Comparison of ENCODE assay signal across 10 mouse cellular contexts in genomic region chr15:82376393-82377138, GRCm38 (mm10). TPM values are rescaled to one million over a fixed set of nuclear protein-coding genes. Genes with fewer than 3 reads are reported as not detected.
DNase-seq lines count a peak whose midpoint lies in the region; ATAC-seq and TF ChIP-seq lines count a peak whose summit lies in the region.
"Had no signal": no experiment of that assay in that cellular context is flagged by ENCODE, and none has a peak within 500 bp of the region (broad histone marks: within the 10 kb centered on the region; RNA-seq: fewer than 3 reads in every experiment).

No protein-coding gene starts in this region.

- intact Hi-C loops in gastrocnemius, adult 2 months (cut with DNase I) = no loop called here

- ATAC-seq in frontal cortex, adult (ENCODE audit: low TSS enrichment) = peak; percentile 59
- ATAC-seq in erythroid progenitor cell, adult 5-6 weeks (replicated peaks; ENCODE audit: low FRiP score, poor library complexity, severe bottlenecking) = no peak

- 45% methylated on average over 17 of the region's 17 CpGs for WGBS in lung, adult 2 months

- no peak for DNase-seq in frontal cortex, postnatal 25 days (ENCODE audit: low spot score in 2 of 2)
- DNase-seq in Muller cell, postnatal 12 days (ENCODE audit: inconsistent ontology term) = peak; percentile 96
- DNase-seq in gastrocnemius, adult 2 months = peak; percentile 75
- peak; percentile 51 to 68 for DNase-seq in kidney, adult 8-10 months
- peak; percentile 46 for DNase-seq in lung, adult 2 months
- no peak for DNase-seq in cerebellum, postnatal 4 days (ENCODE audit: low spot score in 2 of 2)

- peaks cover 15% of the 10 kb centered on the region for H3K4me1 ChIP-seq in lung, adult 2 months (ENCODE audit: control insufficient read depth, insufficient read depth, low read length)

- no peak for TF ChIP-seq CTCF in gastrocnemius, adult 2 months (IDR thresholded peaks at IDR 0.05)
- TF ChIP-seq CTCF in lung, adult 2 months (IDR thresholded peaks at IDR 0.05; ENCODE audit: insufficient read depth, low read length) = no peak

- peak overlapping the region; percentile 96 for H3K27ac ChIP-seq in gastrocnemius, adult 2 months

- TF ChIP-seq POLR2A in lung, adult 2 months (IDR thresholded peaks at IDR 0.05; ENCODE audit: borderline replicate concordance, extremely low read depth, low read depth, low read length) = no peak

- H3K4me3 ChIP-seq in gastrocnemius, adult 2 months = peak overlapping the region; percentile 88
- no peak overlapping the region for H3K4me3 ChIP-seq in lung, adult 2 months (replicated peaks; ENCODE audit: extremely low read depth, low read depth, low read length)

RNA-seq across cellular contexts. Expression of gene Cyp2d22, which starts 3.5 kb away (rescaled TPM):
- total RNA-seq in gastrocnemius, adult 2 months (2021) = 10 to 100 TPM; 13.1 to 16.4 TPM
- polyA plus RNA-seq in lung, adult 2 months (2012; rRNA removed) = 84.6 and 90.2 TPM in 2 replicates
- not detected in 2 replicates for total RNA-seq in erythroid progenitor cell, adult 5-6 weeks (2015; ENCODE audit: low replicate concordance)
- not detected in 2 replicates for total RNA-seq in erythroid progenitor cell, adult 5-6 weeks (2017; ENCODE audit: low replicate concordance)

RNA-seq across cellular contexts. Expression of gene Cyp2d11, which starts 17.3 kb away (rescaled TPM):
- not detected for total RNA-seq in gastrocnemius, adult 2 months (2021)
- not detected in 2 replicates for polyA plus RNA-seq in lung, adult 2 months (2012; rRNA removed)
- total RNA-seq in erythroid progenitor cell, adult 5-6 weeks (2015; ENCODE audit: low replicate concordance) = not detected in 2 replicates
- total RNA-seq in erythroid progenitor cell, adult 5-6 weeks (2017; ENCODE audit: low replicate concordance) = not detected in 2 replicates
- total RNA-seq: CH12.LX; common myeloid progenitor, adult 5-6 weeks had no signal

RNA-seq across cellular contexts. Expression of gene Ndufa6, which starts 22.4 kb away (rescaled TPM):
- 100 to 1,000 TPM; 464 to 595 TPM for total RNA-seq in gastrocnemius, adult 2 months (2021)
- polyA plus RNA-seq in lung, adult 2 months (2012; rRNA removed) = 183 and 193 TPM in 2 replicates
- 91.4 and 203 TPM in 2 replicates for total RNA-seq in erythroid progenitor cell, adult 5-6 weeks (2015; ENCODE audit: low replicate concordance)
- 31.5 and 64.6 TPM in 2 replicates for total RNA-seq in erythroid progenitor cell, adult 5-6 weeks (2017; ENCODE audit: low replicate concordance)

RNA-seq across cellular contexts. Expression of gene Cyp2d10, which starts 30.4 kb away (rescaled TPM):
- not detected for total RNA-seq in gastrocnemius, adult 2 months (2021)
- polyA plus RNA-seq in lung, adult 2 months (2012; rRNA removed) = 0.43 and 0.65 TPM in 2 replicates
- not detected in 2 replicates for total RNA-seq in erythroid progenitor cell, adult 5-6 weeks (2015; ENCODE audit: low replicate concordance)
- not detected in 2 replicates for total RNA-seq in erythroid progenitor cell, adult 5-6 weeks (2017; ENCODE audit: low replicate concordance)
- total RNA-seq: CH12.LX; common myeloid progenitor, adult 5-6 weeks had no signal

RNA-seq across cellular contexts. Expression of gene Smdt1, which starts 37.8 kb away (rescaled TPM):
- total RNA-seq in gastrocnemius, adult 2 months (2021) = 100 to 1,000 TPM; 134 to 141 TPM
- polyA plus RNA-seq in lung, adult 2 months (2012; rRNA removed) = 189 and 202 TPM in 2 replicates
- total RNA-seq in erythroid progenitor cell, adult 5-6 weeks (2015; ENCODE audit: low replicate concordance) = 137 and 202 TPM in 2 replicates
- total RNA-seq in erythroid progenitor cell, adult 5-6 weeks (2017; ENCODE audit: low replicate concordance) = 52.8 and 71.0 TPM in 2 replicates

Comparison
In these comparisons a context has a peak if more than half of its experiments do, and no peak if none do; other contexts are left out.
1. DNase-seq: peak in Muller cell, postnatal 12 days (single experiment), gastrocnemius, adult 2 months (single experiment), kidney, adult 8-10 months (2 of 2) and lung, adult 2 months (single experiment); none in frontal cortex, postnatal 25 days (0 of 2) and cerebellum, postnatal 4 days (0 of 2).
2. RNA of gene Cyp2d22, which starts 3.5 kb away (total RNA-seq): 13.1 to 16.4 TPM in gastrocnemius, adult 2 months; not detected in erythroid progenitor cell, adult 5-6 weeks; every median in the first group is over 10 times any median in the second.